Mouse (Mus musculus) heart, adult 2 months (tissue): Measurements from ENCODE around the gene Itga10. TPM values are rescaled to one million over a fixed set of nuclear protein-coding genes. Genes with fewer than 3 reads are reported as not detected.

Source experiments
- DNase-seq, 2 experiments: peaks; one replicate each; pipeline ENCODE4 v3.0.0; 2021
- H3K27ac ChIP-seq: fragments of 200-600 bp; 2 replicates; pipeline ENCODE4 v1.8.1; 2022
- H3K27me3 ChIP-seq: fragments of 200-500 bp; 2 replicates; pipeline ENCODE4 v1.6.1; 2012; ENCODE audit warnings: mild to moderate bottlenecking, low read length, inconsistent platforms, mixed read lengths; ENCODE audit not compliant: control insufficient read depth, insufficient read depth
- H3K36me3 ChIP-seq: fragments of 200-500 bp; 2 replicates; pipeline ENCODE4 v1.6.1; 2012; ENCODE audit warnings: low read length, inconsistent platforms; ENCODE audit not compliant: control insufficient read depth, insufficient read depth
- H3K4me1 ChIP-seq: fragments of 200-500 bp; 2 replicates; pipeline ENCODE4 v1.6.1; 2011; ENCODE audit warnings: low read length; ENCODE audit not compliant: control insufficient read depth, insufficient read depth
- H3K4me3 ChIP-seq: fragments of 200-600 bp; 2 replicates; pipeline ENCODE4 v1.8.1; 2022
- H3K79me2 ChIP-seq: fragments of 200-500 bp; replicated peaks from 2 replicates; pipeline ENCODE4 v1.6.1; 2012; ENCODE audit warnings: mild to moderate bottlenecking, inconsistent platforms, low read length, moderate library complexity, mixed read lengths; ENCODE audit not compliant: control insufficient read depth, insufficient read depth
- H3K9ac ChIP-seq: fragments of 200-500 bp; 2 replicates; pipeline ENCODE4 v1.6.1; 2012; ENCODE audit warnings: low read depth, mild to moderate bottlenecking, control low read depth, inconsistent platforms, low read length, mixed read lengths
- CTCF ChIP-seq: fragments of 200-600 bp; IDR thresholded peaks from 2 replicates; pipeline ENCODE4 v1.8.1; 2022; ENCODE audit warnings: antibody characterized with exemption, mild to moderate bottlenecking, moderate library complexity
- EP300 ChIP-seq: fragments of 200-500 bp; IDR thresholded peaks from 2 replicates; pipeline ENCODE4 v1.6.1; 2011; ENCODE audit warnings: low read depth, low read length, control low read depth; ENCODE audit not compliant: insufficient read depth
- POLR2A ChIP-seq: fragments of 200-500 bp; IDR thresholded peaks from 2 replicates; pipeline ENCODE4 v1.6.1; 2011; ENCODE audit warnings: mild to moderate bottlenecking, low read depth, low read length, control low read depth; ENCODE audit not compliant: insufficient read depth
- WGBS: fragments of 180-500 bp; shearing (Covaris S2); methylation state at CpG from one replicate; pipeline ENCODE4 v1.1.7; 2018; 5-methylcytosine and 5-hydroxymethylcytosine counted together
- intact Hi-C: fragments of 180-260 bp; cut with DNase I; formaldehyde crosslinking; loops from one replicate; pipeline ENCODE4 v1.15.1; 2025
- polyA plus RNA-seq: library from polyadenylated mRNA; depleted of rRNA; stranded (reverse); fragments of >200 nt; gene quantifications from 2 replicates; pipeline ENCODE4 v1.2.3, GENCODE M21; 2012
- total RNA-seq, 2 experiments: library from RNA; stranded (reverse); gene quantifications; 2 replicates each; pipeline ENCODE4 v1.2.3; 2021

The Itga10 gene
- total and polyA plus RNA-seq, 3 experiments = 0.70 to 1.5 (median 0.91) TPM

DNA sequence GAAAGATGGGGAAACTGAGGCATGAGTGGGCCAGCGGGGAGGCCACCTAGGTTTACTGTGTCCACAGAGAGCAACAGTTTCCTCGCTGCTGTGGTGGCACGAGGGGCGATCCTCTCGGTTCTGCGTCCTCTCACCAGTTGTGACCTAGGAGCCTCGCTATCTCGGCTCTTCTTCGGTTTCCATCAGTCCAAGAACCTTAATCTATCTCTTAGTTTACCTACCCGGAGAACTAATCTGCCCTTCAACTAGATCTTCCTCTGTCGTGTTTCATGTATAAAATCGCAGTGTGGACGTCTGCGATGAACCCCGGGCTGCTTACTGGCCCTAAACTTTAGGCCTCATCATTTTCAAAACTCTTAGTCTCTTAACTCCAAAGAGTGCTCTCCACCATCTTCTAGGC, 9.5 kb upstream of the Itga10 start:
- no peak for DNase-seq
- no peak for TF ChIP-seq EP300
- TF ChIP-seq CTCF = no peak
- no peak for TF ChIP-seq POLR2A
- Histone ChIP-seq H3K4me1 (peaks cover 6% of the 10 kb centered on the region), H3K36me3 (peaks cover 8% of the 10 kb centered on the region; the same call in 1 of the 2 replicates), H3K4me3 (peak overlapping the region; percentile 95), H3K27me3 (no peaks in the 10 kb centered on the region), H3K9ac (peak overlapping the region; percentile 94), H3K27ac (peak overlapping the region; percentile 94), H3K79me2 (peaks cover 1% of the 10 kb centered on the region; the same call in 1 of the 2 replicates)
- 3% methylated on average over 15 of the region's 15 CpGs for WGBS
- intact Hi-C loops = no loop called here

DNA sequence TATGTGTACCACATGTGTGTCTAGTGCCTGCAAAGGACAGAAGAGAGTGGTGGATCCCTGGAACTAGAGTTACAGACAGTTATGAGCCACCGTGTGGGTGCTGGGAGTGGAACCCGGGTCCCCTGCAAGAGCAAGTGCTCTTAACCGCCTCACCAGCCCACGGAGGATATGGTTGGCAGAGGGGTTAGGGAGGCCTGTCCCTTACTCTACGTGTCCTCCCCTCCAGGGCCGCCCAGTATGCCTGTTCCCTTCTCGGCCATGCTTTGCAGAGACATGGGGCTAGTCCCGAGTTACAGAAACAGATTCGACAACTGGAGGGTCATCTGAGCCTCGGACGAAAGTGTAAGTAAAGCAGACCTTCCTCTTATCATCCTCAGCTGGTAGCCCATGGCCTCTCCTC, 8.9 kb upstream of the Itga10 start:
- H3K27me3 ChIP-seq = no peaks in the 10 kb centered on the region
- no peak overlapping the region for H3K27ac ChIP-seq
- intact Hi-C loops = no loop called here
- peak overlapping the region; percentile 95 for H3K4me3 ChIP-seq
- no peak overlapping the region for H3K9ac ChIP-seq
- no peak for DNase-seq
- peaks cover 4% of the 10 kb centered on the region; the same call in 1 of the 2 replicates for H3K36me3 ChIP-seq
- 61% methylated on average over 11 of the region's 11 CpGs for WGBS
- TF ChIP-seq CTCF = no peak
- TF ChIP-seq EP300 = no peak
- no peak for TF ChIP-seq POLR2A
- H3K4me1 ChIP-seq = peaks cover 6% of the 10 kb centered on the region
- peaks cover 1% of the 10 kb centered on the region for H3K79me2 ChIP-seq

DNA sequence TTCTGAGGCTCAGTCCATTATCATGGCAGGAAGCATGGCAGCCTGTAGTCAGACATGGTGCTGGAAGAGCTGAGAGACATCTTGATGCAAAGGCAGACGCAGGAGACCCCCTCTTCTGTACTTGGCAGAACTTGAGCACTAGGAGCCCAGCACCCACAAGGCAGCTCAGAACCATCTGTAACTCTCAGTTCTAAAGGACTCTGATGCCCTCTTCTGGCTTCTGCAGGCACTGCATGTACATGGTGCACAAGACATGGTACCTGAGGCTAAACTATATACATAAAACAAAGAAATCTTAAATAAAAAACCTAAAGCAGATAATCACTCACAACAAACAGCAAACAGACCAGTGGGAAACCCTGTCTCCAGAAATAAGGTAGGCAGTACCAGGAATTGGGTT, 6.2 kb upstream of the Itga10 start:
- Histone ChIP-seq H3K9ac (no peak overlapping the region), H3K27ac (no peak overlapping the region), H3K4me3 (no peak overlapping the region), H3K4me1 (peaks cover 6% of the 10 kb centered on the region), H3K79me2 (peaks cover 1% of the 10 kb centered on the region), H3K27me3 (no peaks in the 10 kb centered on the region), H3K36me3 (no peaks in the 10 kb centered on the region)
- DNase-seq = peak; percentile 61 to 77
- 85% methylated on average over 1 of the region's 1 CpGs for WGBS
- TF ChIP-seq EP300 (peak; percentile 60; the same call in 1 of the 2 replicates), CTCF (peak; percentile 95), POLR2A (no peak)
- intact Hi-C loops = loop anchor here (1.0 kb wide), 2 partner anchors 59 to 92 kb away; no protein-coding TSS in a partner anchor

DNA sequence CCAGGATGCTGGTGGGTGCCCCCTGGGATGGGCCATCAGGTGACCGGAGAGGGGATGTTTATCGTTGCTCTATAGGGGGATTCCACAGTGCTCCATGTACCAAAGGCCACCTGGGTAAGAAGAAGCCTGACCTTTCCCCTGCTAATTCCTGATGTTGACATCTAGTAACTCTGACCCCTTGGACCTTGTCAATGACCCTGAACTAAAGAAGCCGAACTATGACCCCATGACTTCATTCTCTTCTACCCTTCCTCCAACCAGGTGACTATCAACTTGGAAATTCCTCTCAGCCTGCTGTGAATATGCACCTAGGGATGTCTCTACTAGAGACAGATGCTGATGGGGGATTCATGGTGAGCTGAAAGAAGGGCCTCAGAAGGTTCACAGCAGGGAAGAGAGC, 2.0 kb downstream of the Itga10 start:
- Histone ChIP-seq H3K9ac (no peak overlapping the region), H3K27ac (no peak overlapping the region), H3K4me3 (no peak overlapping the region), H3K4me1 (peaks cover 2% of the 10 kb centered on the region), H3K27me3 (no peaks in the 10 kb centered on the region), H3K36me3 (no peaks in the 10 kb centered on the region), H3K79me2 (no peaks in the 10 kb centered on the region)
- no peak for TF ChIP-seq EP300
- TF ChIP-seq POLR2A = no peak
- no peak for TF ChIP-seq CTCF
- no peak for DNase-seq
- intact Hi-C loops = loop anchor here (5.0 kb wide), 1 partner anchor 60 kb away; the partner anchor contains the start of gene Nudt17
- WGBS = 89% methylated on average over 3 of the region's 3 CpGs

DNA sequence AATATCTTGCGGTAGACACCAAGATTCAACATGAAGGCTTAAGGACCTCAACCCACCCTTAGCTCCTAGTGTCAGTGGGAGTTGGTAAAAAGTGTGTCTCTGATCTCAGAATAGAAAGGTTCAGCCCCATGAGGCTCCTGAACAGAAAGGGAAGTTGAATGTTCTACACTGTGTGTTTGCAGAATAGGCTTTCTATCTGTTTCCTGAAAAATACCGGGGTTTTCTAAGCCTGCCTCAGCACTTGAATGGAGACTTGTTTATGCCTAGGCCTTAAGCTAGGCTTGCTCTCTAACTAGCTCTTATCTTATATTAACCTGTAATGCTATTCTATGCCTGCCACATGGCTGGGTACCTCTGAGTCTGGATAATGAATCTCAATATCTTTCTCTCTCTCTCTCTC, 15.5 kb downstream of the Itga10 start:
- WGBS = 55% methylated on average over 2 of the region's 2 CpGs
- intact Hi-C loops = no loop called here
- no peak overlapping the region for H3K9ac ChIP-seq

GRCm38 (mm10) chr3:96662731-96663316, 17.4 kb downstream of the Itga10 start:
- H3K27me3 ChIP-seq = no peaks in the 10 kb centered on the region
- 57% methylated on average over 8 of the region's 8 CpGs for WGBS
- no peak overlapping the region; the same call in 1 of the 2 replicates for H3K27ac ChIP-seq
- no peak overlapping the region for H3K4me3 ChIP-seq
- H3K79me2 ChIP-seq = no peaks in the 10 kb centered on the region
- H3K4me1 ChIP-seq = peaks cover 2% of the 10 kb centered on the region; the same call in 1 of the 2 replicates
- DNase-seq = no peak
- intact Hi-C loops = no loop called here
- H3K9ac ChIP-seq = no peak overlapping the region
- no peaks in the 10 kb centered on the region for H3K36me3 ChIP-seq
- TF ChIP-seq CTCF (no peak), POLR2A (no peak), EP300 (no peak)

More for the DNA sequence above, 15.5 kb downstream of the Itga10 start:
- no peaks in the 10 kb centered on the region for H3K79me2 ChIP-seq
- TF ChIP-seq EP300 (no peak), POLR2A (no peak), CTCF (no peak)
- H3K4me3 ChIP-seq = no peak overlapping the region
- no peaks in the 10 kb centered on the region for H3K27me3 ChIP-seq
- H3K36me3 ChIP-seq = no peaks in the 10 kb centered on the region
- no peak overlapping the region for H3K27ac ChIP-seq
- no peak for DNase-seq
- H3K4me1 ChIP-seq = peaks cover 2% of the 10 kb centered on the region; the same call in 1 of the 2 replicates
